Mouse (Mus musculus): ENCODE results near the gene Gm20903. TPM values are rescaled to one million over a fixed set of nuclear protein-coding genes. Genes with fewer than 3 reads are reported as not detected.
"Not testable (repeated sequence)": the region's sequence is repeated elsewhere in the genome, so short reads cannot be mapped to it uniquely, and the experiment has no call there.

Gene Gm20903
- not detected in 2 replicates for polyA plus RNA-seq (2015; fragmentation: Nextera tagmentation; extraction: Ambion mirVana)

DNA sequence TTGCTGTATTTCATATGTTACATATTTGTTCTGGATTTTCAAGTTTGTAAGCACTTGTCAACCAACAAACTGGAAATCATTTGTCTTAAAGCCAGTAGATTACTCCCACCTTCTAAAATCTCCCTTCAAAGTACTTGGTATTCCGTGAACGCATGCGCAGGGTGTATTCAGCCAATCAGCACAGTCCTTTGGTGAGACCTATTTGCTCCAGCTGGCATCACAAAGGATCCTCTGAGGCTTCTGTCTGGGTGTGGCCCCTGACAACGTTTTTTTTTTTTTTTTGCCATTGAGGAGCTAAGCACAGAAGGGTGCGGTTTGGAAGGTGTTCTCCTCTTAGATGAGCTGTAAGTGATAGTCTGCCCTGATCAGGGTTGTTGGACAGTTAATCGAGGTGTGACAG lies at the start of gene Gm20903:
Gene Gm20903, plus strand, starts transcription at position 301 of the 400 bp plus-strand sequence.
- H3K4me1 ChIP-seq; H3K36me3 ChIP-seq; H3K9me3 ChIP-seq; H3K4me2 ChIP-seq; ATAC-seq (ENCODE audit: insufficient read depth, low FRiP score, low read depth); H3K27ac ChIP-seq; H3K27me3 ChIP-seq (replicated peaks); H3K4me3 ChIP-seq (replicated peaks); H3K9ac ChIP-seq: not testable (repeated sequence)
- WGBS, result no CpG with 5 or more reads among the region's 6 CpGs

Data from stomach, embryonic 15.5 days (tissue).